Mouse (Mus musculus): ENCODE data around the gene Slc6a6.

DNA sequence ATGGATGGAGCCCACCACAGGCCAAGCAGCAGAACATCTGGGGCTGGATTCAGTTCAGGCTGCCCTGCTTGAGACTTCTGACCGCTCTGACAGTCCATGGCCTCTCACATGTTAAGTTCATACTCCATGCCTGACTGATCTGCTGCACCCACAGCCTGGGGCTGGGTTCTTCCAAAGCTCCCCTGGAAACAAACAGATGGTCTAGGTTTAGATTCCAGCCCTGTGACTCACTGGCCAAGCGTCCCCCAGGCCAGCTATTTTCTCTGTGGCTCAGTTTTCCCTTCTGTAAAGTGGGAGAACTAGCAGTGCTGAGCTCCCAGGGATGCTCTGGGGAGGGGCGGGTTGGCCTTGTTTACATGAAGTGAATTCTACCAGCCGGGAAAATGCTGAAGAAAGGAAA lies 2.0 kb upstream of the Slc6a6 start:
- TF ChIP-seq POLR2A (IDR thresholded peaks at IDR 0.05; ENCODE audit: insufficient read depth, low read length) (no peak), EP300 (IDR thresholded peaks at IDR 0.05; ENCODE audit: insufficient read depth, low read depth, low read length) (no peak)
